Mouse (Mus musculus): Measurements from ENCODE around the gene Myom3.

DNA sequence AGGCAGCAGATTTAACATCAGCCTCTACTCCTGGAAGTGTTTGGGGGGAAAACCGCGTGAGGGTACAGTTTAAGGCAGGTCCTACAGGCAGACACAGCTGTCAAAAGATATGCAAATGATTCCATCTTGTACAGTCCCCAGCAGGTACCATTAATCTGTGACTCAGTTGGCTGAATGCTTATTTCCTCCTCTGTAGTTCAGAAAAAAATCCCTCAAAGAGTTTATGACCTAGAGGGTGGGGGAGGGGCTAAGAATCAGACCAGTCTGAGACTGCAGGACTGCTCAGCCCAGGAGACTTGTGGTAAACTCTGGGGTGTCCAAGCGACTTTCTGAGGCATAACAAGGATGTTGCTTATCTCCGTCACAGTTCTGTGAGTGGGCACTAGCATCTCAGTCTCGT lies 21.3 kb upstream of the Myom3 start:
- TF ChIP-seq CTCF (IDR thresholded peaks at IDR 0.05 in 2 of 3, conservative IDR thresholded peaks at IDR 0.05 in 1 of 3; ENCODE audit: control insufficient read depth in 1 of 3, insufficient read depth in 1 of 3, low read depth in 2 of 3, low read length in 3 of 3, poor library complexity in 1 of 3, severe bottlenecking in 1 of 3): no peak
- no peak for TF ChIP-seq MAX (IDR thresholded peaks at IDR 0.05; ENCODE audit: low read length)
- TF ChIP-seq POLR2A (IDR thresholded peaks at IDR 0.05; ENCODE audit: control insufficient read depth in 1 of 2, insufficient read depth in 1 of 2, low read depth in 1 of 2, low read length in 2 of 2, poor library complexity in 1 of 2): no peak
- TF ChIP-seq ZNF384 (IDR thresholded peaks at IDR 0.05; ENCODE audit: low read depth, low read length): no peak
- no peak for TF ChIP-seq BHLHE40 (IDR thresholded peaks at IDR 0.05; ENCODE audit: borderline replicate concordance, low read depth, low read length)
- TF ChIP-seq ZMIZ1 (IDR thresholded peaks at IDR 0.05; ENCODE audit: low read depth, low read length): no peak
- no peak for TF ChIP-seq TAL1 (IDR thresholded peaks at IDR 0.05; ENCODE audit: low read length)
- TF ChIP-seq RAD21 (IDR thresholded peaks at IDR 0.05; ENCODE audit: low read depth, low read length): no peak
- TF ChIP-seq MYC (IDR thresholded peaks at IDR 0.05; ENCODE audit: low read depth, low read length): no peak
